Mouse (Mus musculus) MEL (cell line): ENCODE data around the gene Fhit. TPM values are rescaled to one million over a fixed set of nuclear protein-coding genes. Genes with fewer than 3 reads are reported as not detected.

ENCODE experiments used
- DNase-seq: peaks from one replicate; pipeline ENCODE4 v3.0.0; 2011; ENCODE audit warnings: low read depth, low spot score
- H3K27ac ChIP-seq: 2 replicates; pipeline ENCODE4 v1.5.1; 2012; ENCODE audit warnings: low read depth, mild to moderate bottlenecking, control low read depth, low read length, moderate library complexity; ENCODE audit not compliant: control insufficient read depth
- H3K27me3 ChIP-seq, 2 experiments: fragments of 150-350 bp in 1 of 2; sonication (generic) in 1 of 2; 2 replicates each; pipeline ENCODE4 v1.6.1; 2012; ENCODE audit warnings: low read length in 2 of 2, mild to moderate bottlenecking in 2 of 2, improper control_type of control experiment in 1 of 2, moderate library complexity in 1 of 2; ENCODE audit not compliant: insufficient read depth in 2 of 2, control insufficient read depth in 1 of 2
- H3K36me3 ChIP-seq, 2 experiments: 2 replicates each; pipeline ENCODE4 v1.6.1; 2012 to 2014; ENCODE audit warnings: low read length in 2 of 2, improper control_type of control experiment in 1 of 2, inconsistent platforms in 1 of 2, mild to moderate bottlenecking in 1 of 2; ENCODE audit not compliant: insufficient read depth in 2 of 2, control insufficient read depth in 1 of 2
- H3K4me1 ChIP-seq, 2 experiments: fragments of 150-350 bp in 1 of 2; sonication (generic) in 1 of 2; 2 replicates each; pipeline ENCODE4 v1.6.1; 2012; ENCODE audit warnings: low read length in 2 of 2, improper control_type of control experiment in 1 of 2, mild to moderate bottlenecking in 1 of 2; ENCODE audit not compliant: insufficient read depth in 2 of 2, control insufficient read depth in 1 of 2
- H3K4me3 ChIP-seq, 2 experiments: fragments of 150-350 bp in 1 of 2; sonication (generic) in 1 of 2; 2 replicates each; pipeline ENCODE4 v1.5.1; 2012; ENCODE audit warnings: low read depth in 2 of 2, low read length in 2 of 2, mild to moderate bottlenecking in 2 of 2, moderate library complexity in 2 of 2, control low read depth in 1 of 2, improper control_type of control experiment in 1 of 2; ENCODE audit not compliant: control insufficient read depth in 1 of 2, insufficient read depth in 1 of 2
- H3K79me2 ChIP-seq: 2 replicates; pipeline ENCODE4 v1.6.1; 2012; ENCODE audit warnings: mild to moderate bottlenecking, low read length, moderate library complexity; ENCODE audit not compliant: control insufficient read depth, poor library complexity, insufficient read depth
- H3K9ac ChIP-seq: 2 replicates; pipeline ENCODE4 v1.6.1; 2012; ENCODE audit warnings: low read depth, mild to moderate bottlenecking, control low read depth, low read length, moderate library complexity; ENCODE audit not compliant: control insufficient read depth, poor library complexity, severe bottlenecking
- H3K9me3 ChIP-seq: fragments of 150-350 bp; sonication (generic); replicated peaks from 2 replicates; pipeline ENCODE4 v1.6.1; 2012; ENCODE audit warnings: mild to moderate bottlenecking, low read length, improper control_type of control experiment, moderate library complexity; ENCODE audit not compliant: insufficient read depth
- BHLHE40 ChIP-seq: IDR thresholded peaks from 2 replicates; pipeline ENCODE4 v1.6.1; 2012; ENCODE audit warnings: low read depth, mild to moderate bottlenecking, inconsistent platforms, low read length, improper control_type of control experiment, borderline replicate concordance
- CHD2 ChIP-seq: IDR thresholded peaks from 2 replicates; pipeline ENCODE4 v1.6.1; 2011; ENCODE audit warnings: low read length, improper control_type of control experiment
- CTCF ChIP-seq, 3 experiments: IDR thresholded peaks in 2 of 3; conservative IDR thresholded peaks in 1 of 3; 2 replicates each; pipeline ENCODE4 v1.5.1; 2011 to 2012; ENCODE audit warnings: low read length in 3 of 3, low read depth in 2 of 3, mild to moderate bottlenecking in 2 of 3, improper control_type of control experiment in 1 of 3, inconsistent platforms in 1 of 3, mixed read lengths in 1 of 3, moderate library complexity in 1 of 3; ENCODE audit not compliant: control insufficient read depth in 1 of 3, insufficient read depth in 1 of 3, poor library complexity in 1 of 3, severe bottlenecking in 1 of 3
- EP300 ChIP-seq, 2 experiments: IDR thresholded peaks; 2 replicates each; pipeline ENCODE4 v1.6.1; 2011; ENCODE audit warnings: improper control_type of control experiment in 2 of 2, low read length in 2 of 2, low read depth in 1 of 2, mild to moderate bottlenecking in 1 of 2
- GATA1 ChIP-seq: IDR thresholded peaks from 2 replicates; pipeline ENCODE4 v1.6.1; 2011; ENCODE audit warnings: low read depth, low read length, improper control_type of control experiment
- KAT2A ChIP-seq: conservative IDR thresholded peaks from 2 replicates; pipeline ENCODE4 v1.6.1; 2012; ENCODE audit warnings: low read depth, low read length, improper control_type of control experiment, inconsistent platforms
- MAX ChIP-seq: IDR thresholded peaks from 2 replicates; pipeline ENCODE4 v1.6.1; 2011; ENCODE audit warnings: low read length, improper control_type of control experiment
- MEF2A ChIP-seq: IDR thresholded peaks from 2 replicates; pipeline ENCODE4 v1.6.1; 2014; ENCODE audit warnings: low read depth, mild to moderate bottlenecking, inconsistent platforms, low read length, improper control_type of control experiment; ENCODE audit not compliant: poor library complexity, insufficient replicate concordance, severe bottlenecking; ENCODE audit errors: extremely low read depth
- MYC ChIP-seq: IDR thresholded peaks from 2 replicates; pipeline ENCODE4 v1.6.1; 2011; ENCODE audit warnings: low read depth, mild to moderate bottlenecking, low read length, improper control_type of control experiment, moderate library complexity
- POLR2AphosphoS5 ChIP-seq: IDR thresholded peaks from 2 replicates; pipeline ENCODE4 v1.6.1; 2012; ENCODE audit warnings: low read depth, borderline replicate concordance, mild to moderate bottlenecking, inconsistent platforms, low read length, moderate library complexity, mixed read lengths
- TBP ChIP-seq: IDR thresholded peaks from 2 replicates; pipeline ENCODE4 v1.8.0; 2011; ENCODE audit warnings: low read depth, low read length, improper control_type of control experiment
- USF1 ChIP-seq: IDR thresholded peaks from 2 replicates; pipeline ENCODE4 v1.6.1; 2014; ENCODE audit warnings: low read depth, mild to moderate bottlenecking, inconsistent platforms, low read length, improper control_type of control experiment, moderate library complexity
- USF2 ChIP-seq, 2 experiments: IDR thresholded peaks; 2 replicates each; pipeline ENCODE4 v1.6.1; 2011 to 2012; ENCODE audit warnings: improper control_type of control experiment in 2 of 2, low read length in 2 of 2, borderline replicate concordance in 1 of 2, inconsistent platforms in 1 of 2, low read depth in 1 of 2, mild to moderate bottlenecking in 1 of 2; ENCODE audit not compliant: insufficient read depth in 1 of 2
- ZMIZ1 ChIP-seq: IDR thresholded peaks from 2 replicates; pipeline ENCODE4 v1.6.1; 2012; ENCODE audit warnings: low read depth, mild to moderate bottlenecking, inconsistent platforms, low read length, improper control_type of control experiment, moderate library complexity
- ZNF384 ChIP-seq: IDR thresholded peaks from 2 replicates; pipeline ENCODE4 v1.6.1; 2012; ENCODE audit warnings: low read depth, mild to moderate bottlenecking, inconsistent platforms, low read length, improper control_type of control experiment
- polyA plus RNA-seq, 2 experiments: library from polyadenylated mRNA; stranded (reverse) in 1 of 2; unstranded in 1 of 2; fragments of >175 nt in 1 of 2; fragments of >200 nt in 1 of 2; gene quantifications; 2 replicates each; pipeline versions ENCODE4 v1.2.1 to v1.2.4; 2012; ENCODE audit warnings: low replicate concordance in 2 of 2, low read depth in 1 of 2; ENCODE audit not compliant: insufficient read length in 2 of 2, insufficient read depth in 1 of 2, missing spikeins in 1 of 2
- total RNA-seq: library from RNA; depleted of rRNA; stranded (reverse); fragments of 300-350 nt; gene quantifications from 2 replicates; pipeline ENCODE4 v1.2.3, GENCODE M21; 2012

The Fhit gene
- total and polyA plus RNA-seq, 3 experiments: 0.77 to 1.3 TPM; not detected in 1

GRCm38 (mm10) chr14:10525786-10526185 lies 636.0 kb downstream of the Fhit start:
- H3K4me3 ChIP-seq: no peak overlapping the region
- TF ChIP-seq BHLHE40 (no peak), USF1 (no peak), CHD2 (no peak), GATA1 (no peak), CTCF (IDR thresholded peaks at IDR 0.05 in 2 of 3, conservative IDR thresholded peaks at IDR 0.05 in 1 of 3; ENCODE audit: control insufficient read depth in 1 of 3, insufficient read depth in 1 of 3, low read depth in 2 of 3, low read length in 3 of 3, poor library complexity in 1 of 3, severe bottlenecking in 1 of 3) (no peak)
- no peaks in the 10 kb centered on the region for H3K36me3 ChIP-seq
- H3K27me3 ChIP-seq: no peaks in the 10 kb centered on the region
- H3K4me1 ChIP-seq: no peaks in the 10 kb centered on the region
- no peak overlapping the region for H3K9ac ChIP-seq
- no peak overlapping the region for H3K27ac ChIP-seq
- no peaks in the 10 kb centered on the region for H3K79me2 ChIP-seq
- DNase-seq: no peak
- H3K9me3 ChIP-seq: no peaks in the 10 kb centered on the region

- no peaks in the 10 kb centered on the region for H3K27me3 ChIP-seq
- no peaks in the 10 kb centered on the region for H3K9me3 ChIP-seq
- H3K4me3 ChIP-seq: no peak overlapping the region
- no peaks in the 10 kb centered on the region for H3K4me1 ChIP-seq
- no peak for DNase-seq
- H3K79me2 ChIP-seq: no peaks in the 10 kb centered on the region
- H3K27ac ChIP-seq: no peak overlapping the region
- no peak overlapping the region for H3K9ac ChIP-seq
- H3K36me3 ChIP-seq: no peaks in the 10 kb centered on the region
- TF ChIP-seq CTCF (IDR thresholded peaks at IDR 0.05 in 2 of 3, conservative IDR thresholded peaks at IDR 0.05 in 1 of 3; ENCODE audit: control insufficient read depth in 1 of 3, insufficient read depth in 1 of 3, low read depth in 2 of 3, low read length in 3 of 3, poor library complexity in 1 of 3, severe bottlenecking in 1 of 3) (no peak), EP300 (IDR thresholded peaks at IDR 0.05; ENCODE audit: low read depth in 1 of 2, low read length in 2 of 2) (no peak), USF2 (IDR thresholded peaks at IDR 0.05; ENCODE audit: borderline replicate concordance in 1 of 2, insufficient read depth in 1 of 2, low read depth in 1 of 2, low read length in 2 of 2) (no peak), KAT2A (no peak), TBP (no peak), ZMIZ1 (no peak), MEF2A (no peak), GATA1 (no peak), ZNF384 (no peak), POLR2AphosphoS5 (no peak), MYC (no peak), MAX (no peak)
- TF ChIP-seq, all 39 proteins: peak for 0
These were observed 647.8 kb downstream of the Fhit start for GRCm38 (mm10) chr14:10514026-10514425.
